Mouse (Mus musculus) kidney, embryonic 15.5 days (tissue): ENCODE results near the gene Pcnx. TPM values are rescaled to one million over a fixed set of nuclear protein-coding genes. Genes with fewer than 3 reads are reported as not detected.

Experiments
- ATAC-seq: fragments of 200-750 bp; cut with Nextera tagmentation; replicated peaks from 2 replicates; pipeline ENCODE4 v1.8.0; 2017; ENCODE audit warnings: moderate TSS enrichment; ENCODE audit not compliant: low FRiP score
- H3K27ac ChIP-seq: fragments of 300-500 bp; sonication (generic); 2 replicates; pipeline ENCODE4 v1.5.1; 2015; ENCODE audit warnings: mild to moderate bottlenecking, inconsistent platforms
- H3K27me3 ChIP-seq: fragments of 300-500 bp; sonication (generic); 2 replicates; pipeline ENCODE4 v1.6.1; 2015; ENCODE audit warnings: inconsistent platforms
- H3K36me3 ChIP-seq: fragments of 300-500 bp; sonication (generic); 2 replicates; pipeline ENCODE4 v1.6.1; 2015; ENCODE audit warnings: inconsistent platforms
- H3K4me1 ChIP-seq: fragments of 300-500 bp; sonication (generic); 2 replicates; pipeline ENCODE4 v1.6.1; 2015; ENCODE audit warnings: inconsistent platforms
- H3K4me2 ChIP-seq: fragments of 300-500 bp; sonication (generic); 2 replicates; pipeline ENCODE4 v1.6.1; 2015; ENCODE audit warnings: moderate library complexity, mild to moderate bottlenecking, inconsistent platforms
- H3K4me3 ChIP-seq: fragments of 300-500 bp; sonication (generic); replicated peaks from 2 replicates; pipeline ENCODE4 v1.5.1; 2015; ENCODE audit warnings: mild to moderate bottlenecking, inconsistent platforms
- H3K9ac ChIP-seq: fragments of 300-500 bp; sonication (generic); 2 replicates; pipeline ENCODE4 v1.6.1; 2015; ENCODE audit warnings: mild to moderate bottlenecking, inconsistent platforms
- H3K9me3 ChIP-seq: fragments of 300-500 bp; sonication (generic); replicated peaks from 2 replicates; pipeline ENCODE4 v1.6.1; 2016; ENCODE audit warnings: inconsistent platforms
- WGBS: fragments of 180-500 bp; shearing (Covaris S2); methylation state at CpG from one replicate; pipeline ENCODE4 v1.1.7; 2015; ENCODE audit warnings: mixed read lengths; 5-methylcytosine and 5-hydroxymethylcytosine counted together
- polyA plus RNA-seq: library from polyadenylated mRNA; unstranded; fragments of >200 nt; fragmentation: Nextera tagmentation; extraction: Ambion mirVana; gene quantifications from 2 replicates; pipeline ENCODE4 v1.2.1, GENCODE M21; 2015

The Pcnx gene
- 8.8 and 10.2 TPM in 2 replicates for polyA plus RNA-seq

DNA sequence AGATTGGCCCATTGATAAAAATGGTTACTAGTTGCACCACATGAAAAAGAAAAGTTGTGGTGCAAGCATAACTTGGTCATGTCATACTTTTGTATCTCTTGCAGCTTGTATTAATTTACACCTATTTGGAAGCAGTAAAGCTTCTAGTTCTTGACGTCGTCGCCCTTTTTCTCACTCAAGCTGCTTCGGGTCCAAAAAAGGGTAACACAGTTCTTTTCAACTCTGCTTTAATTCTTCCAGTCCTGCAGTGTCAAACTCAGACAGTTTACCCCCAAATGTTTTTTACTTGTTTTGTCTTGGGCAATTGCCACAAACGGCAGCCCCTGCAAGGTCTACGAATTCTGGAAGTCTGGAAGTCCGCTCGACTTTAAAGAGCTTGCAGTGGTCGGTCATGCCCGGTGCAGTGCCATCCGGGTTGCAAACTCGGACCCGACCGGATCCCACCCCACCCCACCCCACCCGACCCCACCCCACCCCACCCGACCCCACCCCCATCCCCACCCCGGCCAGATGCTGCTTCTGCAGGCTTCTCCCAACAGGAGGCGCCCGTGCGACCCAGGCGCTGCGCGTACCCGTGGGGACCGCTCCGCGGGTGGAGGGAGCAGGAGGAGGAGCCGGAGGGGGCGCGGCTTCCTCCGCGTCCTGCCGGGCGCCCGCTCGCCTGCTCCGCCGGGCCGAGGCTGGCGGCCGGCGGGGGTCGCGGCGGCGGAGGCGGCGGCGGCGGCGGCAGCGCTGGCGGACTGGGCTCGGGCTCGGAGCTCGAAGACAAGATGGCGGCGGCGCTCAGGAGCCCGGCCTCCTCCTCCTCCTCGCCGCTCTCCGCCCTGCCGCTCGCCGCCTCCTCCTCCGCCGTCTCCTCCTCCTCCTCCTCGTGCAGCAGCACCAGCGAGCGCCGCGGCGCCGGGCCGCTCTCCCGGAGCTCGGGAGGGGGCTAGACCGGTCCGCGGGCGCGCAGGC, at the start of gene Pcnx:
TSS of gene Pcnx (plus strand) at position 673 of the 957 bp plus-strand sequence.
- Histone ChIP-seq H3K4me3 (peak within 1 kb of the TSS; percentile 90), H3K36me3 (no peaks in the 10 kb centered on the region), H3K9ac (peak within 1 kb of the TSS; percentile 91), H3K4me2 (peak within 1 kb of the TSS; percentile 73), H3K27me3 (no peaks in the 10 kb centered on the region; the same call in 1 of the 2 replicates), H3K4me1 (peaks cover 39% of the 10 kb centered on the region), H3K9me3 (no peaks in the 10 kb centered on the region), H3K27ac (peak within 1 kb of the TSS; percentile 91)
- WGBS: 2% methylated on average over 44 of the region's 83 CpGs
- ATAC-seq: peak; percentile 90

DNA sequence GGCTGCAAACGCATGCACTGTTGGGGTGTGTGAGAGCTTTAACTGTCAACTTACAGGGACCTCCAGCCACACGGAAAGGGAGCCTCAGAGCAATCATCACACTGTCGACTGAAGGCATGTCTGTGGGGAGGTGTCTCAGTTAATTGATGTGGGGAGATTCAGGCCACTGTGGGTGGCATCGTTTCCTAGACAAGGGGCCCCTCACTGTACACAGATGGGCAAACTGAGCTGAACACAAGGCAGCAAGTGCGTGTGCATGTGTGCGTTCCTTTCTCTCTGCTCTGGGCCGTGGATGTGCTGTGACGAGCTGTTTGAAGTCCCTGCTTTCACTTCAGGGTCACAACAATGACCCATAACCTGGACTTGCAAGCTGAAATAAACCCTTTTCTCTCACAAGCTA, 49.4 kb upstream of the Pcnx start:
- peaks cover 27% of the 10 kb centered on the region for H3K4me1 ChIP-seq
- 36% methylated on average over 8 of the region's 8 CpGs for WGBS
- no peak for ATAC-seq

DNA sequence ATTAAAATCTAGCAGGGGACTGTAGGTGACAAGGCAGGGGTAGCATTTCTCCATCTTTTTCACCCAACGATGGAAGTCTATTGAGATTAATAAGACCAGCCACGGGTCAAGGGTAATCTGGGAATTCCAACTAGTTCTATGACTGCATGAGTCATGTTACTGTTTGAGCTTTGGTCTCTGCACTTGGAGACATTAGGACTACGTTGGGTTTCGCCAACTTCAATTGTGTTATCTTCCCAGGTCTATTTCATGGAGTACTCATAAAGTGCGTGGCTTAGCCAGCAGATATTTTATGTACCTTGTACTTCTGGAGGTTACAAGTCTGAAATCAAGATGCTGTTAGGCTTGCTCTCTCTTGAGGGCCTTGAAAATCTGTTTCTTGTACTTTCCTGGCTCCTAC, 45.1 kb upstream of the Pcnx start:
- Histone ChIP-seq H3K4me2 (no peak overlapping the region), H3K27ac (no peak overlapping the region), H3K36me3 (no peaks in the 10 kb centered on the region), H3K4me3 (no peak overlapping the region), H3K9me3 (no peaks in the 10 kb centered on the region), H3K27me3 (no peaks in the 10 kb centered on the region), H3K9ac (no peak overlapping the region), H3K4me1 (peaks cover 21% of the 10 kb centered on the region)
- no peak for ATAC-seq
- WGBS: 90% methylated on average over 5 of the region's 5 CpGs

More for the DNA sequence above, 49.4 kb upstream of the Pcnx start:
- Histone ChIP-seq H3K27ac (no peak overlapping the region), H3K36me3 (no peaks in the 10 kb centered on the region), H3K27me3 (no peaks in the 10 kb centered on the region), H3K9me3 (no peaks in the 10 kb centered on the region), H3K9ac (no peak overlapping the region), H3K4me2 (no peak overlapping the region), H3K4me3 (no peak overlapping the region)

GRCm38 (mm10) chr12:81816330-81817125, 43.3 kb upstream of the Pcnx start:
- H3K9ac ChIP-seq: no peak overlapping the region
- no peaks in the 10 kb centered on the region for H3K27me3 ChIP-seq
- H3K4me3 ChIP-seq: peak overlapping the region; percentile 17
- H3K9me3 ChIP-seq: no peaks in the 10 kb centered on the region
- peaks cover 18% of the 10 kb centered on the region for H3K4me1 ChIP-seq
- peak overlapping the region; percentile 81 for H3K27ac ChIP-seq
- H3K36me3 ChIP-seq: no peaks in the 10 kb centered on the region
- 14% methylated on average over 10 of the region's 10 CpGs for WGBS
- peak; percentile 80 for ATAC-seq
- peak overlapping the region; percentile 47 for H3K4me2 ChIP-seq

DNA sequence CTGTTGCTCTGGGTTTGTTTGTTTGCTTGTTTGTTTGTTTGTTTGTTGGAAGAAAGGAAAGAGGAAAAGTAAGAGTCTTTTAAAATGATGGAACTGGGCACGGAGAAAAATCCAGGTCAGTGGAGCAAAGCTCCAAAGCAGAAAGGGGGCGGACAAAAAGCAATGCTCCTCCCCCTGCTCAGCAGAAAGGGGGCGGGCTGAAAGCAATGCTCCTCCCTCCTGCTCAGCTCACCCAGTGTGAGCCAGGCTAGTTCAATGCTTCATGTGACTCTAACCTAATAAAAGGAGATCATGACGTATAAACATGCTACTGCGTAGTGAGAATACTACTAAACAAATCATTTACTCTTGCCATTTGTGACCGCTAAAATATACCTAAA, 42.7 kb upstream of the Pcnx start:
- H3K36me3 ChIP-seq: no peaks in the 10 kb centered on the region
- H3K4me3 ChIP-seq: peak overlapping the region; percentile 17
- H3K4me1 ChIP-seq: peaks cover 18% of the 10 kb centered on the region
- WGBS: 46% methylated on average over 6 of the region's 6 CpGs
- no peaks in the 10 kb centered on the region for H3K27me3 ChIP-seq
- peak overlapping the region; percentile 81 for H3K27ac ChIP-seq
- peak overlapping the region; percentile 47 for H3K4me2 ChIP-seq
- H3K9me3 ChIP-seq: no peaks in the 10 kb centered on the region
- no peak overlapping the region for H3K9ac ChIP-seq
- ATAC-seq: peak; percentile 82

- no peaks in the 10 kb centered on the region for H3K27me3 ChIP-seq
- no peaks in the 10 kb centered on the region for H3K36me3 ChIP-seq
- H3K9me3 ChIP-seq: no peaks in the 10 kb centered on the region
- ATAC-seq: no peak
- H3K4me2 ChIP-seq: no peak overlapping the region
- peaks cover 10% of the 10 kb centered on the region for H3K4me1 ChIP-seq
- WGBS: 88% methylated on average over 4 of the region's 4 CpGs
- no peak overlapping the region for H3K9ac ChIP-seq
- no peak overlapping the region for H3K27ac ChIP-seq
- no peak overlapping the region for H3K4me3 ChIP-seq
Measured at GRCm38 (mm10) chr12:81820700-81821099, 39.1 kb upstream of the Pcnx start.

GRCm38 (mm10) chr12:81822176-81822575, 37.6 kb upstream of the Pcnx start:
- H3K4me1 ChIP-seq: peaks cover under 1% of the 10 kb centered on the region; the same call in 1 of the 2 replicates
- H3K36me3 ChIP-seq: no peaks in the 10 kb centered on the region
- no peak overlapping the region for H3K27ac ChIP-seq
- H3K9me3 ChIP-seq: no peaks in the 10 kb centered on the region
- H3K9ac ChIP-seq: no peak overlapping the region
- no peak for ATAC-seq
- 64% methylated on average over 4 of the region's 4 CpGs for WGBS
- no peak overlapping the region for H3K4me2 ChIP-seq
- H3K27me3 ChIP-seq: no peaks in the 10 kb centered on the region
- H3K4me3 ChIP-seq: no peak overlapping the region

- Histone ChIP-seq H3K4me3 (no peak overlapping the region), H3K4me2 (no peak overlapping the region), H3K27me3 (no peaks in the 10 kb centered on the region), H3K9me3 (no peaks in the 10 kb centered on the region), H3K36me3 (no peaks in the 10 kb centered on the region), H3K9ac (no peak overlapping the region), H3K4me1 (no peaks in the 10 kb centered on the region), H3K27ac (no peak overlapping the region)
- no peak for ATAC-seq
- 81% methylated on average over 4 of the region's 4 CpGs for WGBS
Measured at GRCm38 (mm10) chr12:81822778-81823480, 36.9 kb upstream of the Pcnx start.

GRCm38 (mm10) chr12:81828355-81828754, 31.5 kb upstream of the Pcnx start:
- ATAC-seq: no peak

GRCm38 (mm10) chr12:81832039-81832738, 27.6 kb upstream of the Pcnx start:
- H3K9ac ChIP-seq: no peak overlapping the region
- ATAC-seq: no peak
- H3K4me1 ChIP-seq: peaks cover 8% of the 10 kb centered on the region
- 50% methylated on average over 5 of the region's 5 CpGs for WGBS
- H3K36me3 ChIP-seq: no peaks in the 10 kb centered on the region
- no peak overlapping the region for H3K4me2 ChIP-seq
- no peaks in the 10 kb centered on the region for H3K27me3 ChIP-seq
- no peaks in the 10 kb centered on the region for H3K9me3 ChIP-seq
- no peak overlapping the region for H3K4me3 ChIP-seq
- no peak overlapping the region for H3K27ac ChIP-seq

More at GRCm38 (mm10) chr12:81828355-81828754, 31.5 kb upstream of the Pcnx start:
- no peaks in the 10 kb centered on the region for H3K4me1 ChIP-seq
- no peak overlapping the region for H3K4me3 ChIP-seq
- no peaks in the 10 kb centered on the region for H3K27me3 ChIP-seq
- no peaks in the 10 kb centered on the region for H3K9me3 ChIP-seq
- H3K27ac ChIP-seq: no peak overlapping the region
- 87% methylated on average over 2 of the region's 2 CpGs for WGBS
- no peak overlapping the region for H3K4me2 ChIP-seq
- H3K36me3 ChIP-seq: no peaks in the 10 kb centered on the region
- H3K9ac ChIP-seq: no peak overlapping the region

DNA sequence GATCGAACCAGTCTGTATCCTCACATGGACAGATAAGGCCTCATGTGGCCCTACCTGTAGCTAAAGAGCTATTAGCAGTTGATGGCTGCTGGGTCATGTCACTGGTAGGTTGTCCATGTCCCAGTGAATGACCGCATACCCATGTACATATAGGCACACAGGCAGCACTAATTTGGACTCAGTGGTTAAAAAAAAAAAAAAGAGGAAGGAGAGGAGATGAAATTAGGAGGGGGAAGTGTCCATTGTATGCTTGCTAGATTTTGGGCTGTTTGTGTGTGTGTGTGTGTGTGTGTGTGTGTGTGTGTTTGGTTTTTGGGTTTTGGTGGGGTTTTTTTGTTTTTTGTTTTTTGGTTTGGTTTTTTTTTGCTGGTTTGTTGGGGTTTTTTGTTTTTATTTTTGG, 26.7 kb upstream of the Pcnx start:
- H3K36me3 ChIP-seq: no peaks in the 10 kb centered on the region
- no peak for ATAC-seq
- no peak overlapping the region for H3K4me2 ChIP-seq
- 93% methylated on average over 2 of the region's 2 CpGs for WGBS
- no peak overlapping the region for H3K9ac ChIP-seq
- no peaks in the 10 kb centered on the region for H3K9me3 ChIP-seq
- H3K27me3 ChIP-seq: no peaks in the 10 kb centered on the region
- H3K4me3 ChIP-seq: no peak overlapping the region
- H3K4me1 ChIP-seq: peaks cover 8% of the 10 kb centered on the region
- H3K27ac ChIP-seq: no peak overlapping the region
